Mouse (Mus musculus) T-cell, adult 2 months (primary cell): Measurements from ENCODE around the gene Gucy2c.

Experiments used
- DNase-seq: peaks from one replicate; pipeline ENCODE4 v3.0.0; 2022; ENCODE audit warnings: low spot score

Gene Gucy2c

DNA sequence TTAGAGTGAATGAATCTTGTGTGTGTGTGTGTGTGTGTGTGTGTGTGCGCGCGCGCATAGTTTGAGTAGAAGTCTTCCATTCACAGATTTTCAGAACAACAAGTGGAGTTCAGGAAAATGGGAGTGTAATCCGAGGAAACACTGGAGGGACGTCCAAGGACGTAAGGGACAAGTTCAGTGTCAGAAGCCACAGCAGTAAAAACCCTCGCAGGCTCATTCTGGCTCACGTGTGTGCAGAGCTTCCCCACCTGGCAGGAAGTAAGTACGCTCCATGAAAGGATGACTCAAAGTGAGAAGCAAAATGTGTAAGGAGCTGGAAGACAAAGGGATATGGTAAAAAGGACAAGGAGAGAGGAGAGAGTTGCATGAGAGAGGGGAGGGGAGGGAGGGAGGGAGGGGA lies 40.3 kb downstream of the Gucy2c start:
- DNase-seq, result no peak

DNA sequence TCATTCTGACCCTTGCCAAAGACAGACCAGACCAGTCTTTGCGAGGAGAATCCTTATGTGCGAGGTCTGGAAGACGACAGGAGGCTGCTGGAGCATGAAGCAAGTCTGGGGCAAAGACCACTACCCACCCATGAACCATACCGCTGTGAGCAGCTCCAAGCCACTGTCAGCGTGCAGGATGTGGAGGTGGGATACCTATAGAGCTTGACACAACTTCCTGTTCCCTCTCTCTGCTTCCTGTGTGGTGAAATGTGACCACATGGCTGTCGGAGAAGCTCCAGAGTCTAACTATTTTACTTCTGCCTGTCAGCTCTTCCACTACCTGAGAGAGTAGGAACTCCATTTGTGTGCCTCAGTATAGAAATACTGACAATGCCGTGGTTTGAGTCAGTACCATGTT lies 45.8 kb downstream of the Gucy2c start:
- peak; percentile 80 for DNase-seq

DNA sequence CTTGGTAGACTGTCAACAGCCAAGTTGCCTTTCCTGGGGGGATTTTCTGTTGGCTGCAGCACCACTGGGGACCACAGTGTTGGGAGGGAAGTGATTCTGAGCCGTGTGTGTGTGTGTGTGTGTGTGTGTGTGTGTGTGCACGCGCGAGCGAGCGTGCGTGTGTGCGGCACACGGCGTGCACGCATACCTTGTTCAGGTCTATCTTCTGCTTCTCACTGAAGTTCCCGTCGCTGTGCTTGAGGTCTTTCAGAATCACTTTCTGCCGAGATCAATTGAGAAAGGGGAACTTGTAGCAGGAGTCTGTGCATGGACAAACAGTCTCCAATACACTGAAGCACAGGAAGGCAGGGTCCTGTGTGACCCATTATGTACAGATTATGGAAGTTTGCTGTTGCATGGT lies 53.4 kb downstream of the Gucy2c start:
- DNase-seq, result no peak

DNA sequence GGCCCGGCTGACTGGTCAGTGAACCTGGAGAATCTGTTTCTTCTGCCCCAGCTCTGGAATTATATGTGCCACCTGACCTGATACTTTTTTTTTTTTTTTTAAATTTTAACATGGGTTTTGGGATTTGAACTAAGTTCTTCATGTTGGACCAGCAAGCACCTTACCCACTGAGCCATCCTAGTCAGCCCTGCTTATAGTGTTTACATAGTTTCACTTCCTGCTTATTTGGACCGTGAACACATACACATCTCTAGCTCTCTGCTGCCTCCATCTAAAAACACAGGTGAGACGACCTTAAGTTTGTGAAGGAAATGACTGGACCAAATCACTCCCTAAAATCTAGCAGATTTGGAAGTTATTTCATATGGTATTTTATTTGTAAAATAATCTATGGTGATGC lies 58.4 kb downstream of the Gucy2c start:
- no peak for DNase-seq

DNA sequence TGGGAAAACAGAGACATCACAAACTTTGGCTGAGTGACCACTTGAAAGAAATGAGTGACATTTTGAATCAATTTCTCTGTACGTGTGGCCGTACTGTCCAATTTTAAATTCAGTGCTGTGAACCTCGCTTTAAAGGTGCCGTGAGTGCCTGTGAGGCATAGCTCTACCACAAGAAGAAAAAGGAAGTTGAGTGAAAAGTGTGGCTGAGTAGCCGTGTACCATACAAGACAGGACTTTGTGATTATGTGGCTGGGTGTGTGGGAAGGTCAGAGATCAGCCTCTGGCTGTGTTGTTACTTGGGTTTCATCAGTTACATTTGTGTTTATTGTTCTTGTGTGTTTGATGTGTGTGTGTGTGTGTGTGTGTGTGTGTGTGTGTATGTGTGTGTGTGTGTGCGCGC lies 59.0 kb downstream of the Gucy2c start:
- no peak for DNase-seq

DNA sequence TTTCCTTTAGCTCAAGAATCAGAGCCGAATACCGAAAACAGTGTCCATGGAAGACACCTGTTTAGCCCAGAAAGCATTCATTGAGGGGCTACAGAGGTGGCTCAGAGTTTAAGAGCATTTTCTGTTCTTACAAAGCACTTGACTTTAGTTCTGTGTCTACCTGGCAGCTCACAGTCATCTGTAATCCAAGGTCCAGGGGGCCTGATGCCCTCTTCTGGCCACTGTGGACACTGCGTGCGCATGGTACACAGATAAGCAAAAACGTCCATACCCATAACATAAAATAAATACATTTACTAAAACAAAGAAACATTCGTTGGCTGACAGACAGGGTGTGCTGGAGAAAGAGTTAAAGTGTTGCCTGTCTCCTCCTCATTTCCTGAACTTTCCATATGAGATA lies 59.6 kb downstream of the Gucy2c start:
- peak; percentile 43 for DNase-seq

DNA sequence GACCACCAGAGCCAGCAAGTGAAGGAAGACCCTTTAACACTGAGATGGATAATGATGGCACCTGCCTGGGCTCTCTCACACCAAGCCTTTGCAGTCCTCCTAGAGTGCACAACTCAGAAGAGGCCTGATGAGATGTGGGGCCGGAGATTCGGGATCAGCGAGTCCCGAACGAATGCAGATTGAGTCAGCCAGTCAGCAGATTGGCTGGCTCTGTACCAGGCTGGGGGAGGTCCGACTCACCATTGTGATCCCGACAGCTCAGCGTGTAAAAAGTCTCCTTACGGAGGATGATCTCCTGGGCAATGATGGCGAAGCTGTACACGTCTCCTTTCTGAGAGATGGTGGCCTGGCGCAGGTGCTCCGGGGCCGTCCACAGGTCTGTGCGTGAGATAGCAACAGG lies 61.1 kb downstream of the Gucy2c start:
- no peak for DNase-seq

DNA sequence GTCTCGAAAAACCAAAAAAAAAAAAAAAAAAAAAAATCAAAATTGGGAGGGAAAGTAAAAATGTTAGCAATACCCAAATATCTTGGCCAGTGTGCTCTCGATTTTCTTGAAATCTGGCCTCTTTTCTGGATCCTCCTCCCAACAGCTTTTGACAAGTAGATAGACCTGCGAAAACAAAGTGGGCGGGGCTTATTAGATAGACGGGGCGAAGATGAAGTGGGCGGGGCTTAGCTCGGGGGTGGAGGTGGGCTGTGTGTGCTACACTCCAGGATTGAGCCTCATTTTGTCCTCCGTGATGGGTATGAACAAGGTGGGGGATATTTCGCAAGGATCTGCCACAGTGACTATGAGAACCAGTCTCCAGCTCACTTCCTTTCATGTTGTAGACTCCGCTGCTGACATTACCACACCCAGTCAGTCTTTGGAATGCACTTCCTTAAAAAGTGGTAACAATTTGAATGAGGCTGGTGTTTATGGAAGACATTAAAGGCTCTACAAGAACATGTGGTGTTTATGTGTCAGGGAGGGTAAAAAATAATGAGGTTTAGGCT lies 65.6 kb downstream of the Gucy2c start:
- DNase-seq, result no peak

DNA sequence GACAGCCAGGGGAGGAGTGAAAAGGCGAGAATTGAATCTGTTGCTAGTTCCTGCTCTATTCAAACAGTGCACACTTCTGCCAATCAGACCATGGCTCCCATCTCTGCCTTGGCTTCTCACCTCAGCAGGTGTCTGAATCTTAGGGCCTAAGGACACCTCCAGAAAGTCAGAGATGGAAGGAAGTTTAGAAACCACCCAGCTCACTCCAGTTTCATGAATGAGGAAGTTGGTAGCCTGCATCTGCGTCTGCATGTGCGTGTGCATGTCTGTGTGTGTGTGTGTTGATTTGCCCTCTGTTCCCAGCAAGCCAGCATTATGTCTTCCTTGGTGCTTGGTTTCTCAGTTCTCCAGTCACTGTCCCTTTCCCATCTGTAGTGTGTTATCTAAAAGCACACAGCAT lies 67.5 kb downstream of the Gucy2c start:
- no peak for DNase-seq

DNA sequence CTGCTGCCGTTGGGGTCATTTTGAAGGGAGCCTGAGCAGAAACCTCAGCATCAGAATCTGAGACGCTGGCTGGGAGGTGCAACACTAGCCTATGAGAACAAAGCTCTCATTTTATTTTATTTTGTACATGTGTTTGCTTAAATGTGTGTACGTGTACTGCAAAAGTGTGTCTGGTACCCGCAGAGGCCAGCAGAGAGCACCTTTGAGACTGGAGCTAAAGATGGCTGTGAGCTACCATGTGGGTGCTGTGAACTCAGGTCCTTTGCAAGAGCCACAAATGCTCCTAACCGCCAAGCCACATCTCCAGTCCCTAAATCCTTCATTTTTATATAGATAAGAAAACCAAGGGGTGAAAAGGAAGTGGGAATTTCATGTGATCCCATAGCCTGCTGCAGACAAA lies 71.2 kb downstream of the Gucy2c start:
- DNase-seq, result no peak

DNA sequence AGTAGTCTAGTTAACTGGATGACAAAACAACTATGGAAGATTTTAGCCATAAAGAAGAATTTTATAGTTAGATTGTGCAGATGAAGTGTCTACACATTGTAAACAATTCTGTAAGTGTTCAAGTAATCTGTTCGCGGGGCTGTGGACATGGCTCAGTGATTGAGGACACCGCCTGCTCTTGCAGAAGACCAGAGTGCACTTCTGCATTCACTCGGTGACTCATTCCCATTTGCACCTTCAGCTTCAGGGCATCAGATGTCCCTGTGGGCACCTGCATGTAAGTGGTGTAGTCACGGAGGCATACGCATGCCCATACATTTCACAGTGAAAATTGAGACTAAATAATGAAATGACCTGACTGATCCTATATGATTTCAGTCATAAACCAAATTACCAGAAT lies 73.0 kb downstream of the Gucy2c start:
- no peak for DNase-seq

DNA sequence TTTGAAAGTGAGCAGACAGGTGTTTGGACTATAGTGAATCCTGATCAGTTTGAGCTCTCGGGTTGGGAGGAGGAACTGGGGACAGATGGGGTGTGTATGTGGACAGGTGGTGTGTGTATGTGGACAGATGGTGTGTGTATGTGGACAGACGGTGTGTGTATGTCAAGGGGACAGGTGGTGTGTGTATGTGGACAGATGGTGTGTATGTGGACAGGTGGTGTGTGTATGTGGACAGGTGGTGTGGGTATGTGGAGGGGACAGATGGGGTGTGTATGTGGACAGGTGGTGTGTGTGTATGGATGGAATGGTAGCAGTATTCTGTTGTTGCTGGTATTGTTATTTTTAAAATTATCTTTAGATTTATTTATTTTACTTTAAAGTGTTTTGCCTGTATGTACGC lies 79.7 kb downstream of the Gucy2c start:
- no peak for DNase-seq

DNA sequence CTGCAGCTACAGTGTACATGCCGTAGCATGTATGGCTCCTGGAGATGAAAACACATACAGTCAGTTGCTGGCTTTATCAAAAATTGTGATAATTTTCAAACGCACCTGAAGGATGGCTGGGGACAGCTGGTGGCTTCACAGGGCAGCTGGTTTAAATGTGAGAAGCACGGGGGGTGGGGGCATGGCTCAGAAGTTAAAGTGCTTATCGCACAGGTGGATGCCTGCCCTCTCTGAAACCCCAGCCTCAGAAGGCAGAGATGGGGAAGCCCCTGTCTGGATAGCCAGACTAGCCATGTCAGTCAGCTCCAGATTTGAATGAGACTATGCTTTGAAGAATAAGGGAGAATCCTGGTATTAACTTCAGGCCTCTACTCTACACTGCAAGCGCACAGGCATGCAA lies 80.4 kb downstream of the Gucy2c start:
- DNase-seq, result no peak

DNA sequence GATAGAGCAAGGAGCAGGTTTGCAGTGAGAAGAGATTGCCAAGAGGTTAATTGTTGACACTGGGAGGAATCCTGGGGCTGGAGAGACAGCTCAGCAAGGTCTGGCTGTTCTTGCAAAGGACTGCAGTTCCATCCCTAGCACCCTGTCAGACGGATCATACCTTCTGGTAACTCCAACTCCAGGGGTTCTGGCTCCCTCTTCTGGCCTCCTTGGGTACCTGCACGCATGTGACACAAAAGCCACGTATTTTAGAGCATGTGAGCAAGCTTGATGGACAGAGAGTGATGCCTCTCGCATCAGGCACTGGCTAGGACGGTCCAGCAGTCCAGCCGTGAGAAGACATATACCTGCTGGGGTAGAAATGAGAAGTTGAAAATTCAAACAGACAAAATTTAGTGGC lies 90.3 kb downstream of the Gucy2c start:
- DNase-seq, result no peak

DNA sequence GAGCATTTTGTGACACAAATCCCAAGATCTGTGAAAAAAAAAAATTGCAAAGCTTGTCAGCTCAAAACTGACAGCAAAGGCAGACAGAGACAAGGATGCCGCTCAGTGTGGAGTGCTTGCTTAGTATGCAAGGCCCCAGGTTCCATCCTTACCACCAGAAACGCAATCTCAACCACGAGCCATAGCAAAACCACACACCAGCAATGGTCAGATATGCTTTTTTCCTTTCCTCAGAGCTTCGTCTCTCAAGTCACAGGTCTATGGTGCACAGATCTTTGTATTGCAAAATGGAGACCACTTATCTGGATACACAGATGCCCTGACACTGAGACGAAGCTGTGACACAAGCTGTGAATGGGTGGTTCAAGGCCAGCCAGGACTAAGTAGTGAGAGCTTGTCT lies 91.0 kb downstream of the Gucy2c start:
- no peak for DNase-seq

DNA sequence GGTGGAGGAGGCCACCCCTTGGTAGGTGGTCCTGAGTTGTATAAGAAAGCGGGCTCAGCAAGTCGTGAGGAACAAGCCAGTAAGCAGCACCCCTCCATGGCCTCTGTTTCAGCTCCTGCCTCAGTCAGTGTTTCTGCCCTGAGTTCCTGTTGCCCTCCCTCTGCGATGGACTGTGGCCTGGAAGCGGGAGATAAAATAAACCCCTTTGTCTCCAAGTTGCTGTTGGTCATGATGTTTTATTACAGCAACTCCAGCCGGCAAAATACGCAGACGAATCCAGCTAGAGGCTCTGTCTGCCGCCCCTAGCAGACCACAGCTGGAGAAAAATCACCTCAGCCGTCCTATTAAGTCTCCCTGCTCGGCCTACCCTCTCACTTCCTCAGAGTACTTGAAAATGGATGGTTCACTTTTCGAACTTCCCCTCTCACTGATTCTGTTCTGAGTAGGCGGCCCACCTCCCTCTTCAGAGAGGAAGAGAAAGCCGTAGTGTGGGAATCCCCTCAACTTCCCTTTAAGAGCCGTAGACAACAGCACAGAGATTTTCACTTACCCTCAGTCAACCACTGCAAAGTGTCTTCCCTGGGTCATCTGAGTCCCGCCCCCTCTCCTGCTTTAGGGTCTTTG lies 91.7 kb downstream of the Gucy2c start:
- DNase-seq, result peak; percentile 66

DNA sequence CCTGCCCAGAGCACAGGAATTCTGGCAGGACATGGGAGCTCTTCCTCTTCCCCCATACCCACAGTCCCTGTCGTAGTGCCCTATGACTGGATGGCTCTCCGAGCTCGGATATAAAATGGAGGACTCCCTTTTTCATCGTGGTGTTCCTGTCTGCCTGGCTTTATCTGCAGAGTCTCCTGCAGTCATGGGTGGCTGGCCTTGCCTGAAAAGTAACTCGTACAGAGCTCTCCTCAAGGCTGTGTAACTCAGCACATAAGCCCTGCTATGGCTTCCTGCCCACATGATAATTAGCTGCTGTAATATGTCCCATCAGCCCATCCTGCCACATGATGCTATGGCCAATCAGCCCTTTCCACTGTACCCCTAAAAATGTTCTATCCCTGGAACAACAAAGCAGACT lies 96.1 kb downstream of the Gucy2c start:
- no peak for DNase-seq

DNA sequence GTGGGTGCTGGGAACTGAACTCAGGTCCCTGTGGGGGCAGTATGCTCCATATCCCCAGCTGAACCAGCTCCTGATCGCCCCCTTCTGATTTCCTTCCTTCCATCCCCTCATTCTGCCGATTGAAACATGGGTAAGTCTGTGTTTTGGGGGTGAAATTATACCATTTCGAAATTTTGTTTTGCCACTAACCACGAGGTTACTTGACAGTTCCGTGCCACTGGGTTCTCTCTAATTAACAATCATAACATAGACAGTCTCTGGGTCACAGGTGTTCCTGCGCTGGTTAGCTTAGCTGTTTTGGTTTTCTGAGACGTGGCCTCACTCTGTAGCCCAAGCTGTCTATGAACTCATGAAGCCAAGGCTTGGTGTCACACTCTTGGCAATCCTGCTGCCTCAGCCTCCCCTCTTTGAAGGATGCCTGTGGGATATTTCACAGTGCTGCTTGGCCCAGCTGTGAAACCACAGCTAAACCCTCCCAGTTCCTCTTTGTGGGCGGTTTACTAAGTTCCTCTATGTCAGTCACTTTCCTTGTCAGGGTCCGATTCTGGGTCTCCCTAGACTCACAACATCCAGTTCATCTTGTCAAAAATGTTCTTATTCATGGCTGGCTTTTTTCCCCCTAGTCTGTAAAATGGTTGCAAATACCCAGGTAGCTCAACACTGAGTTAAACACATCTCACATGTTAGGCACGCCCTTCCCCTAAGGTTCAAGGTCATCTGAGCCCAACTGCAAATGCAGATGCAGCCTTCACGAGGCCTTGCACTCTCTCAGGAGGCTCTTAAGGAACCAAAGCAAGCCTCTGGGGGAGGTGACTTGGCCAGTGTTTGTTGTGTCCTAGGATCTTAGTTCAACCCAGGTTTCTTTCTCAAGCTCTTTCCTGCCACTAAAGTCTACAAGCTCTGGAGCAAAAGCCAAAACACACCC lies 97.9 kb downstream of the Gucy2c start:
- DNase-seq, result peak; percentile 29

DNA sequence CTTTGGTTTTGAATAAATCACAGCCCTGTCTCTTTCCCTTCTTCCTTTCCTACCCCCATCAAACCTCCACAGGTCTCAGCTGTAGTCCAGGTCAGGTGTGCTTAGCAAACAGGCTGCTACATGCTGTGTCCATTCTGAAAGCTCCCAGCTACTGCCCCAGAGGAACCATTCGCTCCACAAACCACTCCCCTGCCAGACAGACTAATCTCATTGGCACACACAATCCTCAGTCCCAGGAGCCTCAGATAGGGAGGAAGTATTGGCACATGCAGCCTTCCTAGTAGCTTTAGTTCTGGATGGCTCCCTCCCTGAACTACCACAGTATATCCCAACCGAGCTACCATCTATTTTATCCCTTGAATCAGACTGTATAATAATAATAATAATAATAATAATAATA lies 102.2 kb downstream of the Gucy2c start:
- no peak for DNase-seq

DNA sequence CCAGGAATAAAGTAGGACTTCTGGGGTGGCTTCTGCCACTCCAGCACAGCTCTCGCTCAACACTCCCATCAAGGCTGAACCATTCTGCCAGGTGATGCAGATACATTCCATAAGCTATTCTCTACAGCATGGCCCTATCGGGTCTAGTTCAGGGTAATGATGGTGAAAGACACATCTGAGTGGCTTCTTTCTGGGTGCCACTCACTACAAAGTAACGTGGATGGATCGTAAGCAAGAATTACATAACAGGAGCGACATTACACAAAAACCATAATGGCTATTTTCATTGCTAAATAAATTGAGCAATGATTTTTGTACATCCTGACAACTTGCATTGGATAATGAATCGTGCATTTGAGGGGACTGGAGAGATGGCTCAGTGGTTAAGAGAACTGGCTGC lies 106.6 kb downstream of the Gucy2c start:
- DNase-seq, result no peak

DNA sequence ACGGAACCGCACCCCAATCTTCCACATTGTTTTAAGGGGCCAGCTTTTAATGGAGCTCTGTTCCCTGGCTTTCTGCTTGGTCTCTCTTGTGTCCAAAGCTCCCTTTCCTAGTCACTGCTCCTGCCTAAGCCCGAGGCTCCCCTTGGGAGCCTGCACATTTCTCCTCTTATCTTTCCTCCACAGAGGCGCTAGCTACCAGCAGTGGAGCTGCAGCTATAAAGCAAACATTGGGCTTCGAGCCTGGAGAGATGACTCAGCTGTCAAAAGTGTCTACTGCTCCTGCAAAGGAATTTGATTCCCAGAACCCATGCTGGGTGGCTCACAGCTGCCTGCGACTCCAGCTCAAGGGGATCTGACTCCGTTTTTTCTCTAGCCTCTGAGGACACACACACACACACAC lies 109.1 kb downstream of the Gucy2c start:
- no peak for DNase-seq

DNA sequence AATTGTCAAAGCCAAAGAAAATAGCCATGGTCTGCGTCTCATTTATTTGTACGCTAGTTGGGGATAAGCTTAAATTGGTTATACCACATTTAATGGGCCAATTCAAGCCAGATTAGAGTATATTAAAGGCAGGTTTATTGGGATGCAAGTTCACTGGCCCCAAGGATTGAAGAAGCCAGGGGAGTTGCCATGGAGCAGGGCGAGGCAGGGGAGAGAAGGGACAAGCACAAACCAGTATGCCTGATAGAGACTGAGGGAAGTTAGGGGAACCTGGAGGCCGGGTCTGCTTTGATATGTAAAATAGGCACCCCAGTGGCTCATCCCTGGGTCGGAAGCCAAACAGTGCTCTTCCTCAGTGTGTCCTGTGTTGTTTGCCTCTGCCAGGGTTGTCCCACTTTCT lies 112.3 kb downstream of the Gucy2c start:
- DNase-seq, result no peak

DNA sequence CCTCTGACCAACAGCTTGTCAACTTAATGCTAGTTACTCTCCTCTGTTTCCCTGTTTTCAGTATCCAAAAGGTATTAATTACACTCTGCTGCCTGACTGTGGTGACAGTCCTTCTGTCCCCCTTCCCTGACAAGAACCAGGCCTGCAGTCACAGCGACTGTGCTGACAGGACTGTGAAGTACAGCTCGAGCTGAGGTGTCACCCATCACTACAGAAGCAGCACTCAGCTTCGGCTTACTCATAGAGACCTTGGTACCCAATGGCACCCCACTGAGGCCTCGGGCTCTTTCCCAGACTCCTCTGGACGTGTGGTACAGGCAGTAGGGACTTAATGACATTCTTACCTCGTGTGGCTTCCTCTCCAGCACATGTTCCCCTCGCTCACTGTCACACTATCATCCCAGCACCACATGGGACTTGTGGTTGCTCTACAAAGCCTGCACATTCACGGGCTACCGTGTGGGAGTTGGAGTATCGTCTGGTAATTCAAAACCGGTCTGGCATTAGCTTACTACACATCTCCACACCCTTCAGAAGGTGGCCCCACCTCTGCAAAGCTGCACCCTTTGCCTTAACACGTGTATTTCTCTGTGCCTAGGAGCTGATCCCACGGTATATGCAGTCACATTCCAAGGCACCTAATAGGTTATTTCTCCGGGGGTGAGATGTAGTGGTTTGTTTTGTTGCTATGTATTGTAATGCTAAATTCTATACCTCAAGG lies 113.1 kb downstream of the Gucy2c start:
- no peak for DNase-seq
